Mouse (Mus musculus): ENCODE measurements at regions not wholly inside any gene's neighbourhood (a gene's known extent, or its start where the extent isn't known, plus 50 kb on each side); places are given as distances from the start of the nearest gene placed in this dataset.

DNA sequence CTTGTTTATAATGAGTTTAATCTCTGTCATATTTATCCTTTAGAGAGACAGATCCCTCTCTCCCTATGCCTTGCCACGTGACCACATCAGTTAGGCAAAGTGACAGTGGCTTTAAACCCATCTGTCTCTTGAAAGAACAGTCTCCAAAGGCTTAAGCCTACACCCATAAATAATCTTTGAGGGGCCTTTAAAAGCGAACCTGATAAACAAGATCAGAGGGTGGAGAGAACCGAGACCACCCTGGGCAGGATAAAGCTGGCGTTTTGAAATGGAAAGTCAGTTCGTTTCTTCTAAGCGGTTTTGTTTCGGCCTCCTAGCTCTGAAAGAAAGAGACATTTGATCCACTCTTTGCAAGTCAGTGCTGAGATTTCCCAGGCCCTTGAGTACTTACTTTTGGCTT is 149.5 kb downstream of the Ackr3 start:
- peak; percentile 77 for DNase-seq

DNA sequence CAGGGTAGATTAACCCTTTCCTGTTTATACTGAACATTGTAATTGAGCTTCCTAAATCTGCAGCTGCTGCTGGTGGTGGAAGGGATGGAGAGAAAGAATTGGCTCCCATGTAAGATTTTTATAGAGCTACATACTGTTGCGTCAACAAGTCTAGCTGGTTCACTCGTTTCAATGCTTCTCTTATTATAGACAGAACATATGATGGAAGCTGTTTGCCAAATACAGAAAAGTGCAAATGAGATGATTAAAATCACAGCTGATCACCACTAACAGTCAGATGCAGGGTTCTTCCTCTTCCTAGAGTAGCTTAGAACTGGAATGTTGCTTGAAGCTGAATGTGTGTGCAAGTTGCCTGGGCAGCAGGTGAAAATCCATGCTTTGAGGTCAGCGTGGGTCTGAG is 152.8 kb downstream of the Ackr3 start:
- DNase-seq, result no peak

DNA sequence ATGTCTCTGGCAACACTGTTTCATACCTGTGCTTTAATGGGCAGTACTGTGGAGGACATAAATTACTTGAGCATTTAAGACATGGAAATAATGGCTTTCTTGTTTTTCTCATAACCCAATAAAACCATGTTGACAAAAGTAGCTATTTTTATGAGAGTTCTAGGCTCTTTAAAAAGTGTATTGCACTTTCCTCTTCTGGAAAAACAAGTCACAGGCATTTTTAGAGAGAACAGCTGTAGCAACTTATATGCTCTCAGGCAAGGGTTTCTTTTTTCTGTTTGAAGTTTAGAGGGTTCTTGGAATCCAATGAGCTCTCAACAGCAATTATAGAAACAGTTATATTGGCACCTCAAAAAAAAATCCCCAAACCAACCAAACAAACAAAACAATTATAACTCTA is 153.6 kb downstream of the Ackr3 start:
- DNase-seq, result no peak

DNA sequence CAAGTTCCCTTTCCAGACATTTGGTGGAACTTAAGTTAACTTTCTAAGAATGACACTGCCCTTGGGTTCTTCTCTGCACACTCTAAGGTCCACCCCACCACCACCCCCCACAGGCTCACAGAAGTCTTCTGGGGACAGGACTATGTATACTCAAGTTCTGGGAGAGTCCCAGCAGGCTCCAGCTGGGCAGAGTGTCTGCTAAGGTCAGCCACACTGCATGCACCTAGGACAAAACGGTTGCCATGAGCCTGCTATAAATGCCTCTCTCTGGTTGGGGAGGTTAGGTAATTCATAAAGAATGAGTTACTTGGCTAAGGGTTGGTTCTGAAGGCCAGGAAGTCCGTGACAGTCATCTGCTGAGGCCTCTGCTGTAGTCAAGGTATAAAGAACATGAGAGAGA is 155.2 kb downstream of the Ackr3 start:
- no peak for DNase-seq

DNA sequence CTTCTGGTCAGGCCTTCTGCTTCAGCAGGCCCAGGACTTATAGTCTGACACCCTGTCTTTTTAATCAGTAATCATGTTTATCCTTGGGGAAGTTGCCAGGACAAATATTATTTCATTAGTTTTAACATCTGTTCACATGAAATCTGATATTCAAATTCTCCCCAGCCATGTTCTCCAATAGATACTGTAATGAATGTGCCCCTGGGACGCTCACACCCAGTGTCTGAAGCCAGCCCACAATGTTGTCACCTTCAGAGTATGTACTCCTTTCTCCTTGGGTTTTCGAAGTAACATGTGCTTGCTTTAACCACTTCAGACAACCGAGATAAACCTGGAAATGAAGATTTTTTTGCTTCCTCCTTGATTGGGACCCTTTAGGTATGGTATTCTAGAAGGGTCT is 156.3 kb downstream of the Ackr3 start:
- no peak for DNase-seq

DNA sequence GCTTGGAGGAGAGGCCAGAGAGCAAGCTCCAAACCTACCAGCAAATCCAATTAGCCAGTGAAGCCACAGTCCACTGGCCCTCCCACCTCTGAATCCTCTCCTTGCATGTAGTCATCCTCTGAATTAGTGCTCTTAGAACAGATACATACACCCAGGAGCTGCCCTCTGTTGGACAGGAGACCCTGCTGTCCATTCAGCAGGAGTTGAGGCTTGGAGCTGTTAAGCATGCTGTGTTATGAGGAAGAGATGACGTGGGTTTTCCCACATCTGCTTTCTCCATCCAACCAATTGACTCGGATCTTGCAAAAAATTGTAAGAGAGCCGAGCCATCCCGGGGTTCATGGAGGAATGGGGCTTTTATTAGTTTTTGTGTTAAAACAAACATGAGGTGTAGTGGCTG is 160.7 kb downstream of the Ackr3 start:
- no peak for DNase-seq

DNA sequence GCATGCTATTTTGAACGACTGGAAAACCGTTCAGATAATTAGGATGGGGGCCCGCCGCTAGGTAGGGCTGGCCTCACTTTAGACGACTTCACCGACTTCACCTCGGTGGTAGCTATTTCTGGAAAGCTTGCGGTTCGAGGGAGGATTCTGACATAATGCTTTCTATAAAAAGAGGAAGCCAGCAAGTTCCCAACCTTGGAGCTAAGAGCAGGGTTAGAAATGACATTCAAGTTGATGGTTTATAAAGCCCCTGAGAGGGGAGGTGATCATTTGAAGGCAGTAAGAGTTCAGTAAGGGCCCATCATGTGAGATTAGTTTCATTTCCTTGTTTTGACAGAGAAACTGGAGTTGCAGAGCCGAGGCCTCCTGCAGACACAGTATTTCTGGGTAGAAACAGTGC is 164.8 kb downstream of the Ackr3 start:
- no peak for DNase-seq

DNA sequence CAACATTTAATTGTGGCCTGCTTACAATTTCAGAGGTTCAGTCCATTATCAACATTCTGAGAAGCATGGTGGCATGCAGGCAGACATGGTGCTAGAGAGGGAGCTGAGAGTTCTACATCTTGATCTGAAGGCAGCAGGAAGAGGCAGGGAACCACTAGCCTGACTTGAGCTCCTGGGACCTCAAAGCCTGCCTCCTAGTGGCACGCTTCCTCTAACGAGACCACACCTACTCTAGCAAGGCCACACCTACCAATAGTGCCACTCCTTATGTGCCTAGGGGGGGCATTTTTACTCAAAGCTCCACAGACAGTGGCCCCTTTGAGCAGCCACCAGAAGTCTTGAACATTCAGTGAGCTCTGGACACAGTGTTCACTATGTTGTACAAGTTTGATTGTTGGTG is 165.5 kb downstream of the Ackr3 start:
- DNase-seq, result peak; percentile 7

DNA sequence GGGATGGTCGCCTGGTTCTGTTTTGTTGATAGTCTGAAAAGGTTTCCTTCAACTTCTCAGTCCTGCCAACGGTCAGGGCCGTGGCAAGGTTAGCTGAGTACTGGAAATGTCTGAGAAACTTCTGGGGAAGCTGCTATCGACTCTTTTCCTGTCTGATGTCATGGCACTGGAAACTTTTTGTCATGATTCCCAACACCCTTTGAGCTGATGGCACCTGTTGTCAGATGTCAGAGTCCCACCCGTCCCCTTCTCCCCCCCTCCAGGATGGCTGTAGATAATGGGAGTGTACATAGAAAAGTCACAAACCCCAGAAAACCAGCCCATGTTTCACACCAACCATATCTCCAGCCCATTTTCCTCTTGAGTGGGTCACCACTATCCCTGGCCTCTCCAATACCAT is 167.0 kb downstream of the Ackr3 start:
- no peak for DNase-seq

DNA sequence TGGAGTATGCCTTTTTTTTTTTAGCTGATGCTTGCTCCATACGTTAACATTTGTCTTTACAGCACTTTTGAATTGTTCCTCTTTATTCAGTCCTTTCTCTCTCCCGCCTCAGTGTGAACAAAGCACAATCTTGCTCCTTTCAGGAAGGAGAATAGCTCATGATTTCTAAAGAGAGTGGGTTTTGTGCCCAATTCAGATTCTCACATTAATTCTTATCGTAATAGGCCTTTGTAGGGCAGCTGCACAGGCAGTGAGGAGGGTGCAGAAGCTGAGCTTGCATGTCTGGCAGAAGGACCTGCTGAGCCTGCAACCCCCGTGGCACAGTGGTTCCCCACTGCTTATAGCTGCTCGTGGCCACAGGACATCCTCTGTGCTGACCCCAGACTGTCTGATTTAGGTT is 169.2 kb downstream of the Ackr3 start:
- no peak for DNase-seq

DNA sequence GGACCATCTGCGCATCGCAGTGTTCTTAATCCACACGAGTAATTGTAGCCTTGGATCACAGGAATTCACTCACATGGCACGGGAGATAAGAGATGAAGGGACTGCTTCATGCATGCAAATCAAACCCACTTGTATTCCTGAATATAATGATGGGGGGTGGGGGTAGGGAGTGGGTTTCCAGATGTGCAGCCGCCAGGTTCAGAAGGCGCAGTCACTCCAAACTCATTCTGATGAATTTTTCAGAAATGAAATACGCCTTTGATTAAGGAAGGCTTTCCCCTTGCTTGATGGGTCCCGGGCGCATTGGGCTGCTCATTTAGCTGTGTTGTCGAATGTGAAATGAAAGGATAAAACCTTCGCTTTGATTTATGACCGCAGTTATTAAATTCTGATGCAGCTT is 170.7 kb downstream of the Ackr3 start:
- no peak for DNase-seq

DNA sequence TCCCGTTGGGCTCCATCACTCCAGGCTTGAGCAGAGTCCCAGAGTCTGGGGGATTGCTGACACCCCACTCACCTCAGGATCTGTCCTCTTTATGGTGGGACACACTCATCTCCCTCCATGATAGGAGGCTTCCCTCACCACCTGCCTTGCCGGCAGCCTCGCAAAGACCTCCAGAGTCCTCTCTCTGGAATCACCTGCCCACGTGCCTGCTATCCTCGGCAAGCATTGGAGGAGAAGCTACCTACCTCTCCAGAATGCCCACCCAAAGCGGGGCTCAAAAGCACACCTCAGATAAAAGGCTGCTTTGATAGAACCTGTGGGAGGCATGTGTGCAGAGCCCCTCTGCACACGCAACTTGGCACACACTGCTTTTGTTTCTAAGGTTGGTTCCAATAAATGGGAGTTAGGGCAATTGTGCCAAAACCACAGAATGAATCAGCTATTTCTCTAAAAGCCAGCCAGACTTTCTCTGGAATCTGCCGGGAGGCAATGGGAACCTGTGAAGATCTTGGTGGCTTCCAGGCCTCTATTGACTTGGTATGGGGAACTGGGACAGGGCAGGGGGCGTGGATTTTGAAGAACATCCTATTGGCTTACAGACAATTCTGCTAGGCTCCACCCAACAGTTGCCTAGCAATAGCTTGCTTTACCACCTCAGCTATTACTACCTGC is 176.4 kb downstream of the Ackr3 start:
- DNase-seq, result no peak

DNA sequence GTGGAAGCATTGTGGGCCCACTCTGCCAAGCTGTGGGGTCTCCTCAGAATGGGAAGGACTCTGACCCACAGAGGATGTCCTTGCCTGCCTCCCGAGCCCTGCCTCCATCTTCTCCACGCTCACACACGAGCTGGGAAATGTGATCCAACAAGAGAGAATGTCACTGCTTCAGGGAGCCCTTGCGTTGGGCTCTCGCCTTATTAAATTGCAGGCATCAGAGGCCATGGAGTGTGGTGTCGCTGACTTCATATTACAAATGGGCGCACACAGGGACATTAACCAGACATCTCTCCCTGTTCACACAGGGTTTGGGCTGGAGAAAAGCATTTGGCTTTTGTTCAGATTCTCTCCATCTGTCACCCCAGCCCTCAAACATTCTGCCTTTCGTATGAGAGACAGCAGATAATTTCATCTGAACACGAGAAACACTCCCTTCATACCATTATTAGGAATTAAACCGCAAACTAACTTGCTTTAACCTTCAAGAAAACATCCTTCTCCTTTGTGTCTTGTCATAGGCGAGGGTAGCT is 179.2 kb downstream of the Ackr3 start:
- no peak for DNase-seq

DNA sequence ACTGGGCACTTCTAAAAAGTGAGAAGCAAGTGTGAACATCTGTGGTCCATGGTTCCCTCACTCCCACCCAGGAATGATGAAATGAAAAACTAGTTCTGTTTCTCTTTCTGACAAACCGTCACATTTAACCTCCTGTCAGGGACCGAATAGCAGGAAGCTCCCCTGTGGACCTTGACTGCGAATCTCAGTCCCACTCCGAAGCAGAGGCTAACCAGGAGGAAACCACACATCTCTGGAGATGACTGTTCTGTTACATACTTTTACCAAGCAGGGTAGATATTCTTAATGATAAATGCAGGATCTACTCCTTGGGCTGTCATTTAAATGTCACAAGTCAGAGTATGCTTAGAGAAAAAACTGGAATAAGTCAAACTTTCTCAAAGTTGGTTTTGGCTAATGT is 181.2 kb downstream of the Ackr3 start:
- no peak for DNase-seq

DNA sequence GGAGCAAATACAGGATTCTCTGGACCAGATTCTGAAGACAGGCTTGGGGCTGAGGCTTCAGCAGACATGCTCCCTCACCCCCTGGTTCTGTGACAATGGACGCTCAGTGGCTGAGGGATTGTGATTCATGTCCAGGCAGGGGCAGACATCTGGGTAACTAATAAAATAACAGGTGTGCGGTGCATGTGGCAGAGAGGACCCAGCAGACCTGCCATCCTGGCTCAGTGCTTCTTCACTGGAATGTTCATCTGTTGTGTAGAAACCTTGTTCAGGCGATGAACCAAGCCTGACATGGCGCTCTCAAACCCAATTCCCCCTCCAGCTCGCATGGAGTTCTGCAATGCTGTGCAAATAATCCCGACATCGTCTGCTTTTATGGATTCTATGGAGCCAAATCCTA is 183.0 kb downstream of the Ackr3 start:
- DNase-seq, result no peak

DNA sequence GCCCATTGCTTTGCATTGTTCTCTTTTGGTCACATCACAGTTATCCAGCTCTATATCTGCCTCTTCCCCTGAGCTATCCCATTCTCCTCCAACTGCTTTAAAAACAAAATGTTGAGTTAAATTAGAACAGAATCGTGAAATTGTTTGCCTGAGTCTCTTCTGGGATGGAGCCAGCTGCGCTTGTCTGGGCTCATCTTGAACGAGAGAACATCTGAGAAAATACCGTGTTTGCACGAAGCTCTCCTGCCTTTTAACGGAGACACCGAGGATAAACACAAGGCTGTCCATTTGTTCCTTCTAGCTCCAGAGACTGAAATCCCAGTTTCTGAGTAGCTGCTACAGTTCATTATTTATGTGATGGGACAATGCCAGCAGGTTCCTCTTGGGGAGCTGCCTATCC is 186.6 kb downstream of the Ackr3 start:
- no peak for DNase-seq

DNA sequence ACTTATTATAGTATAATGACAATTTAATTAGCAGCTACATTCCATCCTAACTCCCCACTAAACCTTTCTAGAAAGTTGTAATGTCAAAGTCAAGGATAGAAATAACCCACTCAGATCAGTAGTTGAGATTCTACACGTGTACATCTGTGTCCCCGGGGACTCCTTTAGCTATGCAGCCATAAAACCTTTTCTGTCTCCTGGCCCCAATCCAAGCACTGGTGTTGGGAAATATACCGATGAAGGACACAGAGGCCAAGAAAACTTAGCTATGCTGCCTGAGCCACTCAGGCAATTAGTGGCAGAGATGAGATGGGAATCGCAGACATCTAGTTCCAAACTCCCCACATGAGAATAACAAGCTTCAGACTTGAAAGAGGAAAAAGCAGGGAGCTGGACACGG is 190.1 kb downstream of the Ackr3 start:
- DNase-seq, result no peak

DNA sequence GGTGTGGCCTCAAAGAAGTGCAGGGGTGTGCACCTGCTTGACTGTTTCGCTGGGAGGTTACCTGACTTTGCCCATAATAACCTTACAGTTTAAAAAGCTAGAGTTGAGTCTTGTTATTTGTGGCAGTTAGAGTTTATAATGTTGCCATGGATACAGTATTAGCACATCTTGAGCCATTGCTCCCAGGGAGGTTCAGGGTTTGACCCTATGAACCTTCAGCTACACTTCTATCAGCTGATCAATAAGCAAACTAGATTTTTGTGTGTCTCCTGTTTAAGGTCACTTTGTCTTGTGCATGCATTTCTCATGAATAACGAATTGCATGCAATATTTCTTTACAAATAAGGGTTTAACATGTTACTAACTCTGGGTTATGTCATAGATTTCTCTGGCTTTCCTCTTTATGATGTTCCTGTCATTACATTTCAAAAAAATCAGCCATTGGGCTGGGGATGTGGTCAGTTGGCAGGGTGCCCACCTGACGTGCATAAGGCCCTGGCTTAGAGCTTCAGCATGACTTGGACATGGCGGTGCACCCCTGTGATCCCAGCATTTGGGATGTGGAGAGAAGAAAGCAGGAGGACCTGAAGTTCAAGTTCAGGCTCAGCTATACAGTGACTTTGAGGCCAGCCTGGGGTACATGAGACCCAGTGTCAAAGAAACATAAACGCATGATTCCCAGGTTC is 191.7 kb downstream of the Ackr3 start:
- DNase-seq, result no peak

DNA sequence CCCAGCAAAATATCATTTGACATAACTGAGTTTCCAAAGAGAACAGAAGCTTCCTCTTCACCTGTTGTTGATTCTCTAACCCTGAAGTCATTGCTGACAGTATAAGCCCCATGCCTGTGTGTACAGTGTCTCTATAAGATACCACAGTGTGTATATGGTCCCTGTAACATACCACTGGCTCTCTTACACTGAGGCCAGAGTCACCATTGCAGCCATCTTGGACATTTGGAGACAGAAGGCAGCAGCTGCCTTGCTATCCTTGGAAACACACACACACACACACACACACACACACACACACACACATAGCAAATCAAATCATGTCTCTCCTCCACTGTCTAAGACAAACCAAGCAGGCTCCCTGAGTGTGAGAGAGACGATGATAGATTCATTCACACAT is 192.9 kb downstream of the Ackr3 start:
- DNase-seq, result no peak

DNA sequence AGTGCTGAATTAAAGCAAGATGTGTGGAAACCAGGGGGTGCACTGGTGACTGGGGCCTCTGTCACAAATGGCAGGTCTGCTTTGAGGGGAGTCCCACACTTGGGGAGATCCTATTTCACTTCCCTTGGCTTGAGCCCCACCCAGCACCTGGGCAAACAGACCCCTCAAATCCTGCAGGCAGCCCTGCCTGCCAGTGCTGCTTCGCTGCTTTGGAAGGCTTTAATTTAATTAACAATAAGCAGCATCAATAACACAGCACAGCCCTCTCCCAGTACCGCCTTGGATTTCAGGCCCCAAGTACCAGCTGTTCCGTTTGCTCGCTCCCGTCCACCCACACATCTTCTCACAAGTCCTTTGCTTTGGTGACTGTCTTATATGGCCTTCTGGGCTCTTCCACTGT is 193.6 kb downstream of the Ackr3 start:
- peak; percentile 19 for DNase-seq

DNA sequence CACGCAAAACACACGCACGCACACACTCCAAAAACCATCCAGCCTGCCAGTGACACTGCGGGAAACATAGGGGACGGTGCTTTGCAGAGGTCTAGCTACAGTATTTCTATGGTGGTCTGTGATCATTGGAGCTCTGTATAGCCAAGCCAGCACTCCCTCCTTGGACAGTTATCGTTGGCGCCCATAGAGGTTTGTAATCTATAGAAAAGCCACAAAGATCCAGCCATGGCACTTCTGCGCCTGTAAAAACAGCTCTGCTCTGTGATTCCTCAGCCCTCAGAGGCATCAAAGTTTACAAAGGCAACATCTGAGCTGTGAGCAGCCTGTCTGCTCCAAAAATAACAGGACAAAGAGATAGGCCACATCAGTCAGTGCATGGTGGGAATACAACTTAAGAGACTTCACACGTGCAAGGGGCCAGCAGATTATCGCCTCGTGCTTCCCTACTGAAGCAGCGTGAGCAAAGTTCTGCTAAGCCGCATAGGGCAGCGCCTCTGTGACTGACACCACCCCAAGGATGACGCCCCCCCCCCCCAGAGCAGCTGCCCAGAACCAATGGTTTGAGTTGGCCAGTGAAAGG is 194.7 kb downstream of the Ackr3 start:
- no peak for DNase-seq

DNA sequence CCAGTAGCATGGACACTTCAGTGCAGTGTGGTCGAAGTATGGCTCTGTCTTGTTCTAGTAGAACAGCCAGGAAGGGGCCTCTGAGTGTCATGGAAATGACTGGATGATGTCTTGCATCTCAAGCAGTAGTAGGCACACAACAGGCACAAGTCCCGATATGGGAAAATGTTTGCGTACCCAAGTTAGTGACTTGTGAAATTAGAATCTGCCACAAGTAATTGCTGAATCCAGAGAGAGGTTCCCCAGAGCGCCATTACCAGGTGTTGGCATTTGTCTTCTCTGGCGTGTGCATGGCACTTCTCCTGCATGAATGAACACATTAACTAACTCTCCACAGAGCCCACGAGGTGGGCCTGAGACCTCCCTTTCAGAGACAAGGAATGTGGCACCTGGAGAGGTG is 199.3 kb downstream of the Ackr3 start:
- DNase-seq, result no peak

DNA sequence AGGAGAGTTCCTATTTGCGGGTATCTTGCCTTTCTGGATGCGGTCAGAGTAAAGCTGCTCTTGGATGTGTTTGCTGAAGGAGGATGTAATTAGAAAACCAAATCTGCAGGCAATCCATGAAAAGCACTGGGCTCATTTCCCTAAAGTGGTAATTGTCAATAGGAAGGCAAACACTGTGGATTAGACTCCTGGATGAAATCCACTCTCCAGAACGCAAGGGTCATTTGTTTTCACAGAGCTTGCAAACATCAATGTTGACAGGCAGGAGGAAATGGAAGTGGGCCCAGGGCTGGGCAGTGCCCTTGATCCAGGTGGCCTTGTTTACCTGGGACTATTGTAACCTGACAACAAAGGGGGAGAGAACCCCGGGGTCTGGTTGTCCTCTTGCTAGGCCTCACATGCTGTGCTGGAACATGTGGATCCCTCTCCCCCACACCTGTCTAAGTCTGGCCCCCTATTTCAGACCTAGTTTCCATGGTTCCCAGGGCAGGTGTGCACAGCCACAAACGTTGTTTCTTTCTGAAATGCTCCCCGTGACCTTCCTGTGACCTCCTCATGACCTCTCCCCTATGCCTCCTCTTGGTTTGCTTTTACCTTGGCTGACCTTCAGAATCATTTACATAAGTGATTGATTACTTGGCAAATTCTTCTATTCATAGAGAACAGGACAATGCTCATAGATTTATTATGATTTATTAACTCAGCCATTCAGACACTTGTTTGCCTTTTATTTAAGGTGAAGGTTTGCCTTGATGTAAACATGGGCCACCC is 197.9 kb upstream of the Cops8 start:
- no peak for DNase-seq

DNA sequence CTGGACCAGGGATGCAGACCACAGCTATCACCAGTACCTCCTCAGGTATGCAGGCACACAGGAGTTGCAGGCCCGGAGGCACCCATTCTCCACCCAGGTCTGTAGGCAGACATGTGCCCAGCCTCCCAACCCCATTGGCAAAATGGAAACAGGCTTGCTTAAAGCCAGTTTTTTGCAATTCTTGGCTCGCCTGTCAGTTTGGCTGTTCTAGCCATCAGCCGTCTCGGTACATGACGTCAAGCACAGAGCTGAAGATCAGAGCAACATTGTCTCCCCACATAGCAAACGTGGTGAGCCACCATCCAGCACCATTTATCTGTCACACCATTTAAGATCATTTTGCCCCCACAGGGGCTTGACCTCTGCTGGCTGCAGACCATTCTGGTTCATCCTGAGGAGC is 196.1 kb upstream of the Cops8 start:
- DNase-seq, result no peak

Measured in retina, postnatal 1 day (tissue).